Mouse (Mus musculus) ES-E14 (cell line): ENCODE measurements at regions not wholly inside any gene's neighbourhood (a gene's known extent, or its start where the extent isn't known, plus 50 kb on each side); places are given as distances from the start of the nearest gene placed in this dataset.

Experiments
- CHD2 ChIP-seq: IDR thresholded peaks from 2 replicates; pipeline ENCODE4 v1.6.1; 2014; ENCODE audit warnings: mild to moderate bottlenecking, low read depth, low read length, inconsistent platforms
- MAFK ChIP-seq: IDR thresholded peaks from 2 replicates; pipeline ENCODE4 v1.6.1; 2014; ENCODE audit warnings: mild to moderate bottlenecking, low read depth, low read length, inconsistent platforms; ENCODE audit not compliant: insufficient read depth

DNA sequence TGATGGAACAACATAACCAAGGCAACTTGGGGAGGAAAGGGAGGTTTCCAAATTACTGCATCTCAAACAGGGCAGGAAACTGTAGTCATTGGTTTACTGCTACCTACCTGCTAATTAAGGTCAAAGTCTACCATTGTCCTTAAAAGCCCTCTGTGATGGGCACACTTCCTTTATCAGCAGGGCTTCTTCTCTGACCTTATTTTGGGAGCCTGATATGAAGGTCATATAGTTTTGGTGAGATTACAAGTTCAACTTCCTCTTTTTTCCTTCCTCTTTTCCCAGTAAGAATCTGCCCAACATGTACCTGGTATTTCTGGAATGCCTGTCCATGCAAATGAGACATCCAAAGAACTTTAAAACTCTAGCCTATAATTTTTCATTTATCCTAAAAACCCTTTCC, 394.0 kb upstream of the St8sia4 start:
- TF ChIP-seq MAFK, result no peak
- no peak for TF ChIP-seq CHD2
